Mouse (Mus musculus) E14TG2a.4 (cell line): Measurements from ENCODE around the gene Abcb5.
A peak's percentile ranks its signal among the peaks of the same experiment; 100 is the strongest.

Experiments used
- CTCF ChIP-seq: conservative IDR thresholded peaks from 2 replicates; pipeline ENCODE4 v1.5.1; 2014; ENCODE audit warnings: low read length
- NANOG ChIP-seq: IDR thresholded peaks from 2 replicates; pipeline ENCODE4 v1.6.1; 2014; ENCODE audit warnings: borderline replicate concordance, low read length, mixed read lengths

- peak; percentile 76 for TF ChIP-seq CTCF
- no peak for TF ChIP-seq NANOG
Measured at GRCm38 (mm10) chr12:118926813-118927281, 39.4 kb downstream of the Abcb5 start.
